Mouse (Mus musculus) C2C12 (cell line): ENCODE data around the gene Pin1rt1.

ENCODE experiments used
- CTCF ChIP-seq: IDR thresholded peaks from one replicate; pipeline ENCODE4 v1.5.1; 2011; ENCODE audit not compliant: control insufficient read depth, insufficient read depth, insufficient read length
- MYOG ChIP-seq: IDR thresholded peaks from one replicate; pipeline ENCODE4 v1.6.1; 2011; ENCODE audit not compliant: control insufficient read depth, insufficient read length; ENCODE audit errors: extremely low read depth
- USF1 ChIP-seq: IDR thresholded peaks from one replicate; pipeline ENCODE4 v1.6.1; 2011; ENCODE audit warnings: low read depth, mild to moderate bottlenecking, control low read depth, moderate library complexity

- no peak for TF ChIP-seq CTCF
- TF ChIP-seq MYOG: no peak
- no peak for TF ChIP-seq USF1
These were observed 5.8 kb upstream of the Pin1rt1 start for GRCm38 (mm10) chr2:104722021-104722420.
